ENCODE assay signal across 8 mouse cellular contexts in the genomic region with DNA sequence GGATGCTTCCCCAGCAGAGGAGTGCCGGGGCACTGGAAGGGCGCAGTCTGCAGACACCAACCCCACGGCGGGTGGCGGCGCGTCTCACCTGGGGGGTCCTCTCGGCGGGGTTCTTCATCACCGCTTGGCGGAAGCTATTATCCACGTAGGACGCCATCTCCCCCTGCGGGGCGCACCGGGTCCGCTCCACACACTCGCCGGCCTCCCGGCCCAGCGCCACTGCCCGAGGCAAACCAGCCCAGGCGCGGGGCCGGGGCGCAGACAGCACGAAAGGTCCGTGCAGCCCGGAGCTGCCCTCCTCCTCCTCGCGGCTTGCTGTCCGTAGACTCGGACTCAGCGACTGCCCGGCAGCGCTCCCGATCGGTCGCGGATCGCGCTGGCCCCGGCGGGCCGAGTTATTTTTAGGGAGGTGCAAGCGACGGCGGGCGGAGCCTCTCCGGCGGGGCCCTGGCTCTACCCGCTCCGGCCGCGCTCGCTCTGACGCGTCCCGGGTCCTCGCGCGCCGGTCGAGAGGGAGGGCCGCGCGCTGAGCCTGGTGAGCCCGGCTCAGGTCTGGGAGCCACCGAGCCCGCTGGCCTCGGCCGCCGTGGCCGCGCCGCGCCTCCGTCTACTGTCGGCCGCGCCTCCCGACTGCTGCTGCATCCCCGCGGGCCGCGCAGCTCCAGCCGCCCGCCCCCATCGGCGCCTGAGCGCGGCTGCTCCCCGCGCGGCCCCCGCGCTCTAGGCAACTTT. TPM values are rescaled to one million over a fixed set of nuclear protein-coding genes. Genes with fewer than 3 reads are reported as not detected.
DNase-seq lines count a peak whose midpoint lies in the region; ATAC-seq and TF ChIP-seq lines count a peak whose summit lies in the region.

A gene (minus strand): TSS at position 142 of the 732 bp plus-strand sequence.

- H3K27me3 ChIP-seq in ES-Bruce4 (ENCODE audit: control insufficient read depth, insufficient read depth, low read length, poor library complexity, severe bottlenecking): no peaks in the 10 kb centered on the region
- peaks cover 15% of the 10 kb centered on the region; the same call in 1 of the 2 replicates for H3K27me3 ChIP-seq in forebrain, embryonic 12.5 days
- H3K27me3 ChIP-seq in heart, embryonic 16.5 days (ENCODE audit: control insufficient read depth, insufficient read depth, low read length): no peaks in the 10 kb centered on the region
- H3K27me3 ChIP-seq in liver, embryonic 16.5 days (ENCODE audit: control insufficient read depth, insufficient read depth, low read depth, low read length): peaks cover 40% of the 10 kb centered on the region
- H3K27me3 ChIP-seq in neural tube, embryonic 11.5 days (ENCODE audit: control insufficient read depth, insufficient read depth, low read length): peaks cover 4% of the 10 kb centered on the region; the same call in 1 of the 2 replicates

- no peaks in the 10 kb centered on the region for H3K36me3 ChIP-seq in ES-Bruce4 (ENCODE audit: control insufficient read depth, insufficient read depth, low read length, poor library complexity, severe bottlenecking)
- H3K36me3 ChIP-seq in forebrain, embryonic 12.5 days (replicated peaks): no peaks in the 10 kb centered on the region
- no peaks in the 10 kb centered on the region for H3K36me3 ChIP-seq in heart, embryonic 16.5 days (ENCODE audit: control insufficient read depth, insufficient read depth)
- H3K36me3 ChIP-seq in liver, embryonic 16.5 days (ENCODE audit: control insufficient read depth, insufficient read depth): no peaks in the 10 kb centered on the region
- H3K36me3 ChIP-seq in neural tube, embryonic 11.5 days (ENCODE audit: control insufficient read depth, insufficient read depth, low read length): no peaks in the 10 kb centered on the region

- H3K4me2 ChIP-seq in forebrain, embryonic 12.5 days: peak within 1 kb of the TSS; percentile 95
- peak within 1 kb of the TSS; percentile 86 for H3K4me2 ChIP-seq in heart, embryonic 16.5 days (ENCODE audit: low read depth, low read length)
- peak within 1 kb of the TSS; percentile 79 for H3K4me2 ChIP-seq in liver, embryonic 16.5 days (ENCODE audit: low read depth, low read length)
- peak within 1 kb of the TSS; percentile 80 for H3K4me2 ChIP-seq in neural tube, embryonic 11.5 days (ENCODE audit: low read depth)

- H3K9me3 ChIP-seq in ES-Bruce4 (replicated peaks; ENCODE audit: control insufficient read depth, insufficient read depth, low read length, poor library complexity, severe bottlenecking): no peaks in the 10 kb centered on the region
- no peaks in the 10 kb centered on the region for H3K9me3 ChIP-seq in forebrain, embryonic 12.5 days
- H3K9me3 ChIP-seq in heart, embryonic 16.5 days (replicated peaks; ENCODE audit: control insufficient read depth, low read length): no peaks in the 10 kb centered on the region
- H3K9me3 ChIP-seq in liver, embryonic 16.5 days (replicated peaks; ENCODE audit: control insufficient read depth, low read length): no peaks in the 10 kb centered on the region
- H3K9me3 ChIP-seq in neural tube, embryonic 11.5 days (ENCODE audit: control insufficient read depth, low read length): no peaks in the 10 kb centered on the region

- H3K27ac ChIP-seq in ES-Bruce4 (ENCODE audit: insufficient read depth, low read length): no peak within 1 kb of the TSS
- H3K27ac ChIP-seq in forebrain, embryonic 12.5 days: peak within 1 kb of the TSS; percentile 98
- H3K27ac ChIP-seq in heart, embryonic 16.5 days (ENCODE audit: low read length): peak within 1 kb of the TSS; percentile 93
- peak within 1 kb of the TSS; percentile 71 for H3K27ac ChIP-seq in liver, embryonic 16.5 days (ENCODE audit: low read length)
- H3K27ac ChIP-seq in neural tube, embryonic 11.5 days (ENCODE audit: low read depth, low read length): peak within 1 kb of the TSS; percentile 96

- peak within 1 kb of the TSS; percentile 93 for H3K9ac ChIP-seq in ES-Bruce4 (ENCODE audit: low read depth, poor library complexity, severe bottlenecking)
- peak within 1 kb of the TSS; percentile 95 for H3K9ac ChIP-seq in forebrain, embryonic 12.5 days
- peak within 1 kb of the TSS; percentile 97 for H3K9ac ChIP-seq in heart, embryonic 16.5 days (ENCODE audit: low read length)
- H3K9ac ChIP-seq in liver, embryonic 16.5 days (ENCODE audit: low read depth, low read length): peak within 1 kb of the TSS; percentile 69
- peak within 1 kb of the TSS; percentile 92 for H3K9ac ChIP-seq in neural tube, embryonic 11.5 days (ENCODE audit: low read length)

- peak within 1 kb of the TSS; percentile 85 for H3K4me3 ChIP-seq in ES-Bruce4 (ENCODE audit: low read depth, low read length)
- peak within 1 kb of the TSS; percentile 90 for H3K4me3 ChIP-seq in forebrain, embryonic 12.5 days (replicated peaks)
- peak within 1 kb of the TSS; percentile 87 for H3K4me3 ChIP-seq in heart, embryonic 16.5 days (ENCODE audit: low read length)
- peak within 1 kb of the TSS; percentile 73 for H3K4me3 ChIP-seq in liver, embryonic 16.5 days (ENCODE audit: low read depth, low read length)
- peak within 1 kb of the TSS; percentile 86 for H3K4me3 ChIP-seq in neural tube, embryonic 11.5 days (ENCODE audit: low read depth, low read length)

- no peak for TF ChIP-seq EP300 in ES-Bruce4 (IDR thresholded peaks at IDR 0.05; ENCODE audit: insufficient read depth, low read depth, low read length)

- TF ChIP-seq POLR2A in ES-Bruce4 (IDR thresholded peaks at IDR 0.05; ENCODE audit: insufficient read depth, low read length): no peak

- H3K4me1 ChIP-seq in ES-Bruce4 (ENCODE audit: control insufficient read depth, insufficient read depth, low read length): no peaks in the 10 kb centered on the region
- peaks cover 34% of the 10 kb centered on the region for H3K4me1 ChIP-seq in forebrain, embryonic 12.5 days
- H3K4me1 ChIP-seq in heart, embryonic 16.5 days (ENCODE audit: control insufficient read depth, insufficient read depth, low read length): peaks cover 30% of the 10 kb centered on the region
- H3K4me1 ChIP-seq in liver, embryonic 16.5 days (ENCODE audit: control insufficient read depth, low read depth, low read length): peaks cover 5% of the 10 kb centered on the region
- H3K4me1 ChIP-seq in neural tube, embryonic 11.5 days (ENCODE audit: control insufficient read depth, insufficient read depth, low read length): peaks cover 10% of the 10 kb centered on the region

- TF ChIP-seq CTCF in ES-Bruce4 (IDR thresholded peaks at IDR 0.05; ENCODE audit: low read depth, low read length): no peak

- ATAC-seq in forebrain, embryonic 12.5 days (ENCODE audit: low FRiP score): peak; percentile 83
- peak; percentile 80 for ATAC-seq in heart, embryonic 16.5 days (replicated peaks; ENCODE audit: extremely low read depth, insufficient read depth, low FRiP score)
- ATAC-seq in liver, embryonic 16.5 days (ENCODE audit: low read depth): peak; percentile 65
- peak; percentile 78 for ATAC-seq in neural tube, embryonic 11.5 days (ENCODE audit: insufficient read depth, low FRiP score, low TSS enrichment)

- under 1% methylated on average over 82 of the region's 97 CpGs for WGBS in forebrain, embryonic 12.5 days
- under 1% methylated on average over 87 of the region's 97 CpGs for WGBS in heart, embryonic 16.5 days
- WGBS in liver, embryonic 16.5 days (ENCODE audit: insufficient replicate concordance): under 1% methylated on average over 93 of the region's 97 CpGs
- WGBS in neural tube, embryonic 11.5 days: 0% methylated on average over 68 of the region's 97 CpGs

- peak; percentile 15 for DNase-seq in c-Kit-negative CD71-positive TER-119-positive erythroid progenitor cells, embryonic 14.5 days (ENCODE audit: low read depth, low spot score)
- DNase-seq in kidney, postnatal 25 days: peak; percentile 76 to 89
- peak; percentile 77 for DNase-seq in neural tube, embryonic 11.5 days (ENCODE audit: low spot score)
- peak; percentile 56 to 59 for DNase-seq in thymus, adult 18-20 months

RNA-seq across cellular contexts. Expression of the gene that starts here (rescaled TPM):
- polyA plus RNA-seq in ES-Bruce4 (2011; ENCODE audit: insufficient read depth, insufficient read length, low read depth, missing spikeins): 17.7 and 21.6 TPM in 2 replicates
- 9.1 and 10.2 TPM in 2 replicates for polyA plus RNA-seq in forebrain, embryonic 12.5 days (2016; fragmentation: Nextera tagmentation; extraction: Ambion mirVana)
- polyA plus RNA-seq in heart, embryonic 16.5 days (2015; fragmentation: Nextera tagmentation; extraction: Ambion mirVana): 4.9 and 5.4 TPM in 2 replicates
- 1.0 and 1.4 TPM in 2 replicates for polyA plus RNA-seq in liver, embryonic 16.5 days (2015; fragmentation: Nextera tagmentation; extraction: Ambion mirVana)
- polyA plus RNA-seq in neural tube, embryonic 11.5 days (2014; fragmentation: Nextera tagmentation; extraction: Ambion mirVana): 7.3 and 7.5 TPM in 2 replicates

Comparison
In these comparisons a context has a peak if more than half of its experiments do, and no peak if none do; other contexts are left out.
1. DNase-seq: peak in every context shown above with its lines; median percentile 82 in kidney, postnatal 25 days; 77 in neural tube, embryonic 11.5 days; 58 in thymus, adult 18-20 months; 15 in c-Kit-negative CD71-positive TER-119-positive erythroid progenitor cells, embryonic 14.5 days.